Mouse (Mus musculus) ZHBTc4 (cell line): ENCODE results near the gene Scml4.

Source experiments
- DNase-seq: peaks from one replicate; pipeline ENCODE4 v3.0.0-alpha.2; 2011; ENCODE audit warnings: low read depth, low spot score

Scml4 gene

GRCm38 (mm10) chr10:42950252-42950751 is 90.1 kb downstream of the Scml4 start:
- peak; percentile 93 for DNase-seq

DNA sequence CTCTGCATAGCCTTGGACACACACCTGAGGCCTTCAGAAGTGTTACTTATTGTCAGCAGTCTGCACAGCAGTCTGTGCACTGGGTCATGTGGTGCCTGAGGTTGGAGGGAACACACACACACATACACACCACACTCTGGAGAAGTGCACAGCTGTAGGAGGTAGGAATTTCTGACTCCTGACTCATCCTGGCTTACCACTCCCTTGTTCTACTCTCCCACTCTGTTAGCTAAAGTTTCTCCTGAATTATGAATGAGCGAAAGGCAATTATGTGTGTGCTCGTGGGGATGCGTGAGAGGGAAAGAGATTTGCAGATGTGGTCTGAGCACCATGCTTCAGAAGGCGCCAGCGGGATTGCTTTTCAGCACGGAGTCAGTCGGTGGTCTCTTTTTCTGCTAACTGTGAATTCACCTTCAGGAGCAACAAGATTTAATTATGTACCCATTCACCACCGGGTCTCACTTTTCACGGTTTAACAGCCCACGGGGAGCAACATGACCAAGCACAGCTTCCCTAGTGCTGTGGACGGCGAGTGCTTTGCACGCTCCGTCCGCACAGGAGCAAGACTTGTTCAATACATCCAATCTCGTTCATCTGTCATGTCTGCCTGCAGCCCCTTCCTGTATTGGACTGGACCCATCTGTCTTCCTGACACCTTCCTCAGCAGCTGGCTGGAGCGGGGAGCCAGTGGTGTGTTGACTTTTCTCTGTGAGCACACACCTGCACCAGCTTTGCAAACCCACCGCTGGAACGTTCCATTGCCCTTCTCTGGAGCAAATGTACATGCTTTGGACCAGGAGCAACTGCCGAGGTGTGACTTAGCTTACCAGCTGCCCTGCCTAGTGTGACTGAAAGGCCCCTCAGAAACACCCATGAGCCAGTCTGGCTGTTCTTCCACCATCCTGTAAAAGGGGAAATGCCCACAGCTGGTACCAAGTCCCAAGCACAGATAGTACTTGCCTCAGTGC is 91.2 kb downstream of the Scml4 start:
- no peak for DNase-seq

GRCm38 (mm10) chr10:42952046-42952420 is 91.9 kb downstream of the Scml4 start:
- DNase-seq = no peak

DNA sequence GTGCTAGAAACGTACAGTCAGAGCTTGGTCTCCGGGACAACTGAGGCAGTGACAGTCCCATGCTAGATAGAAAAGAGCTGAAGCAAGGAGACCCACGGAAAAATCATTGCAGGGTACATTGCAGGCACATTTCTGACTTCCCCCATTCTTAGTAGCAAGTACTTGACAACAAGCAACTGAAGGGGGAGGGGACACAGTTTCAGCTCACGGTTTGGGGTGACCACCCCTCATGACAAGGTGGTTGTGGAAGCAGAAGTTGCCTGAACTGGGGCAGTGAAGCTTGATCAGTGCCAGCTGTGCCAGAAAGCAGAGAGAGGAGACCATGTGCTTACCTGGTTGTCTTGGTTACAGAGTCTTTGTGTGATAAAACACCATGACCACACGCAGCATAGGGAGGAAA is 93.4 kb downstream of the Scml4 start:
- no peak for DNase-seq

- no peak for DNase-seq
These were observed 95.0 kb downstream of the Scml4 start for GRCm38 (mm10) chr10:42955205-42955604.

DNA sequence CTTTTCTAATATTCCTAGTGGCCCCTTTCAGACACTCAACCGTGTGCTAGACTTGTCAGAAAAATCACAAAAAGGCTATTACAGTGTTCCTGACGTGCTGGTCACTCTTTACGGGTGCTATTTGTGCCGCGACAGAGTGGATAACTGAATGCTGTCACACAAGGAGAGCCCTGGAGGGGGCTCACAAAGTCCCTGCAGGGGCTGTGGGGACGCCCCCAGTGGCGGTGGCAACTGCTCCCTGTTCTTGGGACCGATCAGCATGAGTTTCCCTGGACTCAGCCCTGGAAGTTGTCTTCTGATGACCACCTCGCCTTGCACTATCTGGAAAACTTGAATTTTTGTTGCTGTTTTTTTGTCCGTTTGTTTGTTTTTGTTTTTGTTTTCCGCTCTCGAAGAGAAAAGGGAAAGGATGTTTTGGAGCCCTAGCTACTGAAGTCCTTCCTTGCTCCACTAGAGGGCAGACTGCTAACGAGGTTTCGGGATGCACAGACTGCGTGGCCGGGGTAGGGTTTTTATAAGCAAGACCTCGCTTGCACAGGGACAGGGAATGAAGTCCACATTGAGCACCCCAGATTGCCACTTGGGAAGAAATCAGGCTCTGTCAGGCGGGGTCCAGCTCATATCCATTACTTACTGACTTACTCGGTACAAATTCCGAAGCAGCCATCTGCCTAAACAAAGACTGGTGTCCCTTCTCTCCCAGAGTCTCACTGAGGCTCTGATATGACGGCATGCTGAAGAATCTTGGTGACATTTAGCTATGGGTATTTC is 97.9 kb downstream of the Scml4 start:
- peak; percentile 80 for DNase-seq

DNA sequence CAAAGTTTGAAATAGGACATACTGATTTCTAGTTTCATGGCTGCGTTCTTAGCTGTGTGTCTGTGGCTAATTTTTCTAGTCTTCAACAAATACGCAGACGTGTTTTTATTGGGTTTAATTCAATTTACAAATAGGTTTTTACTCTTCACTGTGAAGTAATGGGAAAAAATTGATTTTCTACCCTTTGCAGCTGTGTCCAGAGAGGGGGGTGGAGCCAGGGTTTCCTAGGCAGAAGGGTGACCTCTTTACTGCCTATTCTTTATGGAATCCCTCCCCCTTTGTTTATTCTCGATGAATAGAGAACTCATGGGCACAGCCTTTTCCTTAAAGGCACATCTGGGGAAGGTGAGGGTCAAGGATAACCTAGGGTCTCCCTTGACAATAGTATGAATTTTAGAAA is 98.5 kb downstream of the Scml4 start:
- no peak for DNase-seq

DNA sequence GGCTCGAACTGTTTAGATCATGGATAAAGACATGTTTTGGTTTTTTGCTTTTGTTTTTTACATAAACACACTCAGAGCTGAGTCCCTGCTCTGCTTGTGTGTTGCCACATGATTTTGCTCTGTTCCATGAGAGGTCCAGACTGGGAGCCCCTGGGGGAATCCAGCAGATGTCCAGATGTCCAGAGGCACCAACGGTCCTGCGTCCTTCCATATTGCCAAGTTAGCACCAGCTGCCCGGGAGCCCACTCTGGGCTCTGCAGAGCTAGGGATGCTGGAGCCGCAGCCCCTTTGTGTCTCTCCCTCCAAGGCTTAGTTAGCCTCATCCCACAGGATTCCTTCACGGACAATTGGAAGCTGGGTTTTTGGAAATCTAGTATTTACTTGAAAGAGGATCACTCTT is 101.6 kb downstream of the Scml4 start:
- DNase-seq = no peak

DNA sequence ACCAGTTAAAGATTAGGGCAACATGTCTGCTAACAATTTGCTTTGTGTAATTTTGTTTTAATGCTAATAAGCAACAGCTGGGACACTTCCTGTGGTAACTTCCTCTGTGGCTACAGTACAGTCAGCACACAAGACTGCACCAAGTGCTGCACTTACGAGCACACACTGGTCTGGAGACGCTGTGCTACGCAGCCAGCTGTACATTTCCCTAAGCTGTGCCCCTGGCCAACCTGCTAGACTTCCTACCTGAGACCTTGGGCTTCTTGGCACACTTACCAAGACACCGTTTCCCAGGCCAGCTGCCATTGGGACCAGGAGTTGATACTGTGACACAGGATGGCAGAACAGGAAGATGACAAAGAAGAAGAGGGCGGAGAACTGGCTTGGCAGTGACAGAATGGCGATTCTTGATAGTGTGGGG is 102.0 kb downstream of the Scml4 start:
- no peak for DNase-seq

DNA sequence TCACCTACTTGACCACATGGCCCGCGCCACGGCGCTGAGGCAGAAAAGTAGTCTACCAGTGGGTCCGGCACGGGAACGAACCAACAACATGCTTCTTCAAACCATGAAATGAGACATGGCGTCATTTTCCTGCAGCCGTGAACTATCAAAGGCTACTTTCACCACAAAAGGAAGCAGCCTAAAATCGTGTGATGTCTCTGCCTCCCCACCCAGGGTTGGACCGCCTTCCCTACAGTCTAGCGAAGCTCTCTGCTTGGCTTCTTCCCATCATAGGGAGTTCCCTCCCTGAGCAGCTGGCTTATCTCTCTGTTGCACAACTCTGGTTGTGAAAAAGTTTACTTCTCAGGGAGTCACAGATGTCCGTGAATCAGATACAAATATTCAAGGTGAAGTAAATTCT is 102.5 kb downstream of the Scml4 start:
- no peak for DNase-seq

DNA sequence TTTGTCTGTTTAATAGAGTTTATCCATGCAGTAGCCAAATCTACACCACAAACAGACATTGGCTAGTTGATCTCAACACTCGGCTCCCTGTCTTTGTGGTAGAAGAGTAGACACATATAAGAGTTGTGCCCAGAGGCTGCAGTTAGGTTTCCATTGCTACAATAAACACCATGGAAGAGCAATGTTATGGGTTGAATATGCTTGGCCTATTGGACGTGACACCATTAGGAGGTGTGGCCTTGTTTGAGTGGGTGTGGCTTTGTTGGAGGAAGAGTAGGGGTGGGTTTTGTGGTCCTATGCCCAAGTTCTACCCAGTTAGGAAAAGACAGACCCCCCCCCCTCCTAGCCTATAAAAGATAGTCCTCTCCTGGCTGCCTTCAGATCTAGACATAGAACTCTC is 102.9 kb downstream of the Scml4 start:
- no peak for DNase-seq

- DNase-seq = peak; percentile 87
These were observed 108.2 kb downstream of the Scml4 start for GRCm38 (mm10) chr10:42968332-42968731.

- peak; percentile 88 for DNase-seq
These were observed 112.5 kb downstream of the Scml4 start for GRCm38 (mm10) chr10:42972504-42973172.

GRCm38 (mm10) chr10:42973537-42973936 is 113.4 kb downstream of the Scml4 start:
- DNase-seq = no peak

GRCm38 (mm10) chr10:42976577-42976976 is 116.4 kb downstream of the Scml4 start:
- DNase-seq = no peak

DNA sequence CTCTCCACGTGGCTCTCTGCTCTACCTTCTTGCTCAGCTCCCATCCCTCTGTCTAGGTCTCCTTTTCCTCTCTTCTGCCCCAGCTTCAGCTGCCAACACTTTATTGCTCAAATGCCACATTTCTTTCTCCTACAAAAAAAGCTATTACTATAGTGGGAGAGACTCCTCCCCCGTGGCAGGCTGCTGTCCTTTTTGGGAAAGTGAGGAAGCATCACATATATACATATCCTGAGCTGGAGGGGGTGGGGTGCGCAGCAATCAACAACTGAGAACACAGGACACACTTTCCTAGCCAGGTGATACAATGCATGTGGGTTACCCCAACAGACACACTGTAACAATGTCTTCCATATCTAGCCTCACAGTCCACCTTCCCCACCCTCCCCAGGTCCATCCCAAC is 118.2 kb downstream of the Scml4 start:
- DNase-seq = no peak

- DNase-seq = no peak
These were observed 121.0 kb downstream of the Scml4 start for GRCm38 (mm10) chr10:42980999-42981757.

- DNase-seq = no peak
These were observed 124.7 kb downstream of the Scml4 start for GRCm38 (mm10) chr10:42984886-42985285.

GRCm38 (mm10) chr10:42987594-42988052 is 127.5 kb downstream of the Scml4 start:
- peak; percentile 64 for DNase-seq

DNA sequence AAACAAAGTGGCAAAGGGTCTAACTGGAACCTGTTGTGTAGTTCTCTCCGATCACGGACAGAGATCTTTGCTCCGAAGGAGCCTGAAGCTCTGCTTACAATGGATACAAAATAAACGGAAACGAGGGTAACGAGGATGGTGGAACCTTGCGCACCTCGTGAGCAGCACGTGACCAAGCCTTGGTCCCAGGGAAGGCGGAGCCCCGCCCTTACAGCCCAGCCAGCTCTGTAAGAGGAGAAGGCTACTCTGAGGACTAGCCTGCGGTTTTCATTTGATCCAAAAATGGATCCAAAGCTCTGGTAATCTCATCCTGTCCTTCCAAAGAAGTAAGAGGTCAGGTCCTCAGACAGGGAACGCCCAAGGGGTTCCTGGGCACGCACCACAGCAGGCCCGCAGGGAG is 128.5 kb downstream of the Scml4 start:
- peak; percentile 88 for DNase-seq

- DNase-seq = peak; percentile 89
These were observed 129.7 kb downstream of the Scml4 start for GRCm38 (mm10) chr10:42989910-42990309.
